Mouse (Mus musculus): ENCODE data around the gene Zdhhc4.

Zdhhc4 gene

GRCm38 (mm10) chr5:143328690-143329495, at the start of gene Zdhhc4:
Gene Zdhhc4, minus strand, starts transcription at chr5:143329256.
- DNase-seq = peak; percentile 95

DNA sequence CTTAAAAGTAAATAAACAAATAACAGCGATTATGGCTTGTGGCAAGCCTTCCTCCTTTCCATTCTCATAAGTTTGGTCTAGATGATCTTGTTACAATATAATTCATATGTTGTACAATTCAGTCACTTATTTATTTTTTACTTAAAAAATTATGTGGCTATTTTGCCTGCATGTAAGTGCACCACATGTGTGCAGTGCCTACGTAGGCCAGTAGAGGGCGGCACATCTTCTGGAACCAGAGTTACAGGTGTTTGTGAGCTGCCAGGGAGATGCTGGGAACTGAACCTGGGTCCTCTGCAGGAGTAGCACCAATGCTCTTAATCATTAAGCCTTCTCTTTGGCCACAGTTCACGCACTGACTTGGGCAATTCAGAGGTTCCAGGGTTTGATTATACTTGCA, 47.1 kb upstream of the Zdhhc4 start:
- DNase-seq = no peak

GRCm38 (mm10) chr5:143375242-143375641, 46.2 kb upstream of the Zdhhc4 start:
- peak; percentile 76 for DNase-seq

- peak; percentile 30 for DNase-seq
Measured at GRCm38 (mm10) chr5:143372818-143373217, 43.8 kb upstream of the Zdhhc4 start.

DNA sequence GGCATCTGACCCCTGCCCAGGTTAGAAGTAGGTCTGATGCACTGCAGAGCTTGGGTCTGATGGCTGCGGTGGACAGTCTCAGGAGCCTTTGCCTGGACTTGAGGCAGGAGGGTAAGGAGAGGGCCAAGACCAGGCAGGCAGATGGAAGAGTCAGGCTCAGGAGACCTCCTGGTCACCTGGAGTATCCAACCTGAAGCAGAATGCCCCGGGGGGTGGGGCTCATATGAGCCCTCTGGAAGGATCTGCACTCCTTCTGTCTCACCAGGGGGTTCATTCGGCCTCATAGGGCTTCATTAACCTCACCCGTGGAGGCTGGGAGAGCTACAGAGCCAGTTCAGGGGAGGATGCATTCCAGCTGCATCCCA, 42.1 kb upstream of the Zdhhc4 start:
- DNase-seq = no peak

GRCm38 (mm10) chr5:143370416-143371145, 41.5 kb upstream of the Zdhhc4 start:
- DNase-seq = no peak

GRCm38 (mm10) chr5:143369611-143370255, 40.7 kb upstream of the Zdhhc4 start:
- no peak for DNase-seq

DNA sequence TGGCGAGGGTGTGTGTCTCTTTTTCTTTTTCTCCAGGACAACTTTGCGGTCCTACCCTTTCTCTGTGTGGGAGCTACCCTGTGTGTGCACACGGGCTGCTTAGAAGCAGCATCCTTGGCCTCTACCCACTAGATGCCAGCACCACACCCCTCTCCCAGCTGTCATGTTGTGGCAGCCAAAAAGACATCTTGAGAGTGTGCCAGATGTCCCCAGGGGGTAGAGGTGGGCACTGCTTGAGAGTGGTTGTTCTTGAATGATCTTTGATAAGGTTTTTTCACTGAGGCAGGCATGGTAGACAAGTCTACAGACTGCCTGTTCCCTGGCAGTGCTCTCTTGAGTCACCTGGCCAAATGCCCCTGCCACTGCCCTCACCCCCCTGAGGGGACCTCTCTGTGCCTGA, 38.9 kb upstream of the Zdhhc4 start:
- DNase-seq = no peak

- DNase-seq = peak; percentile 73
Measured at GRCm38 (mm10) chr5:143363678-143364615, 34.9 kb upstream of the Zdhhc4 start.

- DNase-seq = no peak
Measured at GRCm38 (mm10) chr5:143361428-143361827, 32.4 kb upstream of the Zdhhc4 start.

- no peak for DNase-seq
Measured at GRCm38 (mm10) chr5:143360000-143360399, 30.9 kb upstream of the Zdhhc4 start.

DNA sequence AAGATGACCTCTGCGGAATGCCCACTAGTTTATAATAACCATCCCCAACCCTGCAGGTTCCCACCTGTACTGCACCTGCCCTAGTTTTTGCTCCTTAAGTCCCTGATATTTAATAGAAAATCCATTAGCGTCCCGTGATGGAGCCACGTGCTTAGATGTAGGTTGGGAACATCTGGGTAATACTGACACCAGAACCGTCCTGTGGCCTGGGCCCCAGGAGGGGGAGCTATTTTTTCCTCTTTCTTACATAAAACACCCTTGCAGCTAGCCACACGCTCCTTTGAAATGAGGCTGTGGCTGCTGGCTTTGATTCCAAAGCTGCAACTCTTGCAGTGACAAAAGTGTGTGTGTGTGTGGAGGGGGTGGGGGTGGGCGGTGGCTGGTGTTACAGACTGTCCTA, 30.2 kb upstream of the Zdhhc4 start:
- DNase-seq = no peak

GRCm38 (mm10) chr5:143357564-143357963, 28.5 kb upstream of the Zdhhc4 start:
- DNase-seq = no peak

DNA sequence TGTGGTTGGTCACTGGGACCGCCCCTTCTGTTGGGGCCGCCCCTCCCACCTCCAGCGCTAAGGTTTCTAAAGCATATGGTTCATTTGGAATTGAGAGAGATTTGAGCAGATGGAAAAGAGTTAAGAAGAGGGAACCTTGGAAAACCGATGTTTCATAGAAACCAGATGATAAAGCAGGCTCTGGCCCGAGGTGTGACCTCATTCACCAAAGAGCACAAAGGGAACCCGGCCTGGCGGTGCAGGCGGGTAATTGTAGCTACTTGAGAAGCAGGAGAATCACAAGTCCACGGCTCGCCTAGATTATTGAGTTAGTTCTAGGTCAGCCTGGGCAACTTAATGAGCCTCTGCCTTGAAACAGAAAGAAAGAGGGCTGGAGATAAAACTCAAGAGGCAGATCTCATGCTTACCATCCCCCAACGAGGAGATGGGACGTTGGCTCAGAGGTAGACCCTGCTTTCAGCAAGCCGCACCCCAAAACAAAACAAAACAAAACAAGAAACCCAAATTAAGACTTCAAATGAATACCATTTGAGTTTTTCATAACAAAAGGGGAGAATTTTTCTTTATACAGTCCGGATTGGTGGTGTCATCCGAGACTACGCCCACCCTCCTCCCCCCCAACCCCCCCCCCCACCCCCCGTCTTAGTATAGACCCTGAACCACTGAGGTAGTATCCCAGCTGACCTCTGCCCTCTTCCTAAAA, 27.8 kb upstream of the Zdhhc4 start, which contains the start of gene Grid2ip:
TSS of gene Grid2ip (plus strand) at position 653 of the 703 bp plus-strand sequence.
- DNase-seq = no peak

- no peak for DNase-seq
Measured at GRCm38 (mm10) chr5:143356017-143356416, 27.0 kb upstream of the Zdhhc4 start.

GRCm38 (mm10) chr5:143346367-143346766, 17.3 kb upstream of the Zdhhc4 start:
- DNase-seq = no peak

- DNase-seq = no peak
Measured at GRCm38 (mm10) chr5:143339603-143340002, 10.5 kb upstream of the Zdhhc4 start.

- no peak for DNase-seq
Measured at GRCm38 (mm10) chr5:143336559-143336958, 7.5 kb upstream of the Zdhhc4 start.

DNA sequence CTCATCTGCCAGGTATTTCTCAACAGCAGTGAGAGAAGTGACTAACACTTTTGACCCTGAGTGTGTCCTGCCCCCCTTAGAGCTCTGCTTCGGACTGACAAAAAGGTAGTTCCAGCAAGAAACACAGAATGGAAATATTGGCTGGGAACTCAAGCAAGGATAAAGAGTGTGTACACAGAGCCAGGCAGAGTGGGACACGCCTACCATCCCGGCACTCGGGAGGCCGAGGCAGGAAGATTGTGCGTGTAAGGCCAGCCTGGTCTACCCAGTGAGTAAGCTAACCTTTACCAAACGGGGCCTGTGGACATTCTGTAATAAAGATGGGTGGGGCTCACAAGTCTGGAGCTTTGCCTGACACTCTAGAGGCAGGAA, 6.0 kb upstream of the Zdhhc4 start:
- no peak for DNase-seq

- no peak for DNase-seq
Measured at GRCm38 (mm10) chr5:143334418-143335088, 5.5 kb upstream of the Zdhhc4 start.

DNA sequence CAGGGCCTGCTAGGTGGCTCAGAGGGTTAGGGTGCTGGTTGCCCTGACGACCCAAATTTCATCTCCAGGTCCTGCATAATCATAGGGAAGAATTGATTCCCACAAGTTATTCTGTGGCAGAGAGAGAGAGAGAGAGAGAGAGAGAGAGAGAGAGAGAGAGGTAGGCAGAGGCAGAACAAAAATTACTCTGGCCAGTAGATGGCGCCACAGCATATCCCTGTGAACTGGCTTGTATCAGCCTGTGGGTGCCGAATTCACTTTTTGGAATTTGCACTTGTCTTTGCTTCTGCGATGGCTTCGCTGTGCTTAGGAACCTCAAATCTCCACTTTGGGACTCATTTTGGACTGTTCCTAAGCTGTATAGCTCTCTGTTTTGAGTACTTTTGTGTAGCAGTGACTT, 4.8 kb upstream of the Zdhhc4 start:
- peak; percentile 85 for DNase-seq

- DNase-seq = no peak
Measured at GRCm38 (mm10) chr5:143317288-143317610, 11.8 kb downstream of the Zdhhc4 start.

Data from lung, postnatal 10 days (tissue).